Mouse (Mus musculus) hindbrain, embryonic 11.5 days (tissue): ENCODE data around the gene Gm20721. TPM values are rescaled to one million over a fixed set of nuclear protein-coding genes. Genes with fewer than 3 reads are reported as not detected.

Experiments used
- ATAC-seq: fragments of 200-750 bp; cut with Nextera tagmentation; 2 replicates; pipeline ENCODE4 v1.8.0; 2017; ENCODE audit warnings: mild to moderate bottlenecking, moderate TSS enrichment, moderate library complexity; ENCODE audit not compliant: low FRiP score
- DNase-seq: peaks from one replicate; pipeline ENCODE4 v3.0.0-alpha.2; 2015; ENCODE audit warnings: low spot score
- H3K27ac ChIP-seq: fragments of 300-500 bp; sonication (generic); 2 replicates; pipeline ENCODE4 v1.5.1; 2014; ENCODE audit warnings: mild to moderate bottlenecking, low read depth, low read length
- H3K27me3 ChIP-seq: fragments of 300-500 bp; sonication (generic); 2 replicates; pipeline ENCODE4 v1.6.1; 2014; ENCODE audit warnings: mild to moderate bottlenecking, low read length, moderate library complexity, mixed read lengths; ENCODE audit not compliant: control insufficient read depth, insufficient read depth
- H3K36me3 ChIP-seq: fragments of 300-500 bp; sonication (generic); 2 replicates; pipeline ENCODE4 v1.6.1; 2014; ENCODE audit warnings: mild to moderate bottlenecking, low read length, moderate library complexity, mixed read lengths; ENCODE audit not compliant: control insufficient read depth, insufficient read depth
- H3K4me1 ChIP-seq: fragments of 300-500 bp; sonication (generic); replicated peaks from 2 replicates; pipeline ENCODE4 v1.6.1; 2014; ENCODE audit warnings: low read length, mixed read lengths; ENCODE audit not compliant: control insufficient read depth, insufficient read depth
- H3K4me2 ChIP-seq: fragments of 300-500 bp; sonication (generic); replicated peaks from 2 replicates; pipeline ENCODE4 v1.6.1; 2014; ENCODE audit warnings: mild to moderate bottlenecking, low read depth, low read length
- H3K4me3 ChIP-seq: fragments of 300-500 bp; sonication (generic); 2 replicates; pipeline ENCODE4 v1.5.1; 2014; ENCODE audit warnings: low read depth, low read length
- H3K9ac ChIP-seq: fragments of 300-500 bp; sonication (generic); 2 replicates; pipeline ENCODE4 v1.6.1; 2014; ENCODE audit warnings: low read depth, low read length
- H3K9me3 ChIP-seq: fragments of 300-500 bp; sonication (generic); 2 replicates; pipeline ENCODE4 v1.6.1; 2016; ENCODE audit warnings: low read length; ENCODE audit not compliant: control insufficient read depth
- WGBS: fragments of 180-500 bp; shearing (Covaris S2); extraction: QIAGEN DNeasy Blood & Tissue Kit; methylation state at CpG from one replicate; pipeline ENCODE4 v1.1.7; 2014; 5-methylcytosine and 5-hydroxymethylcytosine counted together
- polyA plus RNA-seq: library from polyadenylated mRNA; unstranded; fragments of >200 nt; fragmentation: Nextera tagmentation; extraction: Ambion mirVana; gene quantifications from 2 replicates; pipeline ENCODE4 v1.2.1, GENCODE M21; 2014

The Gm20721 gene
- polyA plus RNA-seq, 1 experiment from 2014 or later: 22.8 TPM

- WGBS: 88% methylated on average over 10 of the region's 10 CpGs
- no peak overlapping the region for H3K27ac ChIP-seq
- H3K4me1 ChIP-seq: peaks cover 4% of the 10 kb centered on the region; the same call in 1 of the 2 replicates
- H3K27me3 ChIP-seq: no peaks in the 10 kb centered on the region
- no peaks in the 10 kb centered on the region for H3K36me3 ChIP-seq
- H3K4me3 ChIP-seq: no peak overlapping the region
- DNase-seq (no peak), ATAC-seq (no peak)
- H3K4me2 ChIP-seq: no peak overlapping the region
- H3K9me3 ChIP-seq: no peaks in the 10 kb centered on the region
- no peak overlapping the region for H3K9ac ChIP-seq
Measured at GRCm38 (mm10) chr2:174334415-174334814, 12.1 kb downstream of the Gm20721 start.

- Histone ChIP-seq H3K4me3 (no peak overlapping the region), H3K9me3 (no peaks in the 10 kb centered on the region), H3K4me1 (peaks cover 4% of the 10 kb centered on the region; the same call in 1 of the 2 replicates), H3K36me3 (no peaks in the 10 kb centered on the region), H3K4me2 (peak overlapping the region; percentile 29), H3K9ac (no peak overlapping the region), H3K27ac (no peak overlapping the region), H3K27me3 (0 out of 2 replicates have a peak, but pooled peaks cover 2% of the 10 kb centered on the region)
- DNase-seq (no peak), ATAC-seq (no peak)
- WGBS: 54% methylated on average over 7 of the region's 7 CpGs
Measured at GRCm38 (mm10) chr2:174333239-174333890, 13.1 kb downstream of the Gm20721 start.

- DNase-seq (no peak), ATAC-seq (no peak)
- peak overlapping the region; percentile 95 for H3K4me3 ChIP-seq
- no peaks in the 10 kb centered on the region for H3K36me3 ChIP-seq
- WGBS: 21% methylated on average over 12 of the region's 12 CpGs
- peak overlapping the region; percentile 99; the same call in 1 of the 2 replicates for H3K9ac ChIP-seq
- peak overlapping the region; percentile 56 for H3K4me2 ChIP-seq
- no peaks in the 10 kb centered on the region for H3K9me3 ChIP-seq
- H3K27ac ChIP-seq: peak overlapping the region; percentile 100; the same call in 1 of the 2 replicates
- H3K4me1 ChIP-seq: peaks cover 4% of the 10 kb centered on the region; the same call in 1 of the 2 replicates
- H3K27me3 ChIP-seq: 0 out of 2 replicates have a peak, but pooled peaks cover 3% of the 10 kb centered on the region
Measured at GRCm38 (mm10) chr2:174331282-174332030, 15.1 kb downstream of the Gm20721 start.

GRCm38 (mm10) chr2:174330616-174331191 lies 15.8 kb downstream of the Gm20721 start:
- ATAC-seq (peak; percentile 74), DNase-seq (no peak)
- Histone ChIP-seq H3K4me2 (peak overlapping the region; percentile 56), H3K9ac (peak overlapping the region; percentile 99), H3K27ac (peak overlapping the region; percentile 100), H3K4me3 (peak overlapping the region; percentile 95), H3K27me3 (0 out of 2 replicates have a peak, but pooled peaks cover 3% of the 10 kb centered on the region), H3K4me1 (peaks cover 2% of the 10 kb centered on the region; the same call in 1 of the 2 replicates), H3K9me3 (no peaks in the 10 kb centered on the region), H3K36me3 (no peaks in the 10 kb centered on the region)
- 1% methylated on average over 40 of the region's 48 CpGs for WGBS

GRCm38 (mm10) chr2:174329663-174330615 lies 16.6 kb downstream of the Gm20721 start:
- peak; percentile 81 for ATAC-seq
- Histone ChIP-seq H3K9ac (peak overlapping the region; percentile 99), H3K4me3 (peak overlapping the region; percentile 95), H3K27me3 (0 out of 2 replicates have a peak, but pooled peaks cover 3% of the 10 kb centered on the region), H3K27ac (peak overlapping the region; percentile 100), H3K9me3 (no peaks in the 10 kb centered on the region), H3K4me1 (peaks cover 2% of the 10 kb centered on the region; the same call in 1 of the 2 replicates), H3K36me3 (no peaks in the 10 kb centered on the region), H3K4me2 (peak overlapping the region; percentile 56)
- peak; percentile 87 for DNase-seq
- 1% methylated on average over 41 of the region's 131 CpGs for WGBS

GRCm38 (mm10) chr2:174328926-174329662 lies 17.4 kb downstream of the Gm20721 start:
- peak overlapping the region; percentile 99 for H3K9ac ChIP-seq
- DNase-seq (peak; percentile 35), ATAC-seq (no peak; the same call in none of the 2 replicates)
- H3K4me1 ChIP-seq: peaks cover 2% of the 10 kb centered on the region; the same call in 1 of the 2 replicates
- 0 out of 2 replicates have a peak, but pooled peaks cover 3% of the 10 kb centered on the region for H3K27me3 ChIP-seq
- 29% methylated on average over 50 of the region's 58 CpGs for WGBS
- peak overlapping the region; percentile 100 for H3K27ac ChIP-seq
- H3K4me3 ChIP-seq: peak overlapping the region; percentile 95
- no peaks in the 10 kb centered on the region for H3K9me3 ChIP-seq
- no peaks in the 10 kb centered on the region for H3K36me3 ChIP-seq
- H3K4me2 ChIP-seq: peak overlapping the region; percentile 56

GRCm38 (mm10) chr2:174328358-174328905 lies 18.1 kb downstream of the Gm20721 start:
- 33% methylated on average over 46 of the region's 46 CpGs for WGBS
- DNase-seq: peak; percentile 42

More at GRCm38 (mm10) chr2:174328358-174328905, 18.1 kb downstream of the Gm20721 start:
- Histone ChIP-seq H3K36me3 (no peaks in the 10 kb centered on the region), H3K4me3 (peak overlapping the region; percentile 95), H3K9ac (peak overlapping the region; percentile 99), H3K9me3 (no peaks in the 10 kb centered on the region), H3K27ac (peak overlapping the region; percentile 100), H3K27me3 (0 out of 2 replicates have a peak, but pooled peaks cover 3% of the 10 kb centered on the region), H3K4me1 (0 out of 2 replicates have a peak, but pooled peaks cover under 1% of the 10 kb centered on the region), H3K4me2 (peak overlapping the region; percentile 56)
- no peak for ATAC-seq
